Mouse (Mus musculus) myocyte (in vitro differentiated cells): ENCODE results near the gene Sytl5.

Experiments used
- MYOD1 ChIP-seq, 3 experiments: IDR thresholded peaks; one replicate each; pipeline ENCODE4 v1.6.1; 2011; ENCODE audit warnings: control low read depth in 2 of 3, low read depth in 2 of 3, mild to moderate bottlenecking in 2 of 3, moderate library complexity in 1 of 3; ENCODE audit not compliant: insufficient read length in 2 of 3, control insufficient read depth in 1 of 3
- POLR2A ChIP-seq: IDR thresholded peaks from one replicate; pipeline ENCODE4 v1.6.1; 2011; ENCODE audit warnings: low read depth, mild to moderate bottlenecking, control low read depth, moderate library complexity; ENCODE audit not compliant: insufficient read length
- POLR2AphosphoS2 ChIP-seq: IDR thresholded peaks from one replicate; pipeline ENCODE4 v1.6.1; 2011; ENCODE audit warnings: low read depth, control low read depth; ENCODE audit not compliant: insufficient read length
- TCF12 ChIP-seq: IDR thresholded peaks from one replicate; pipeline ENCODE4 v1.6.1; 2011; ENCODE audit warnings: mild to moderate bottlenecking, control low read depth; ENCODE audit not compliant: poor library complexity, insufficient read depth, severe bottlenecking

DNA sequence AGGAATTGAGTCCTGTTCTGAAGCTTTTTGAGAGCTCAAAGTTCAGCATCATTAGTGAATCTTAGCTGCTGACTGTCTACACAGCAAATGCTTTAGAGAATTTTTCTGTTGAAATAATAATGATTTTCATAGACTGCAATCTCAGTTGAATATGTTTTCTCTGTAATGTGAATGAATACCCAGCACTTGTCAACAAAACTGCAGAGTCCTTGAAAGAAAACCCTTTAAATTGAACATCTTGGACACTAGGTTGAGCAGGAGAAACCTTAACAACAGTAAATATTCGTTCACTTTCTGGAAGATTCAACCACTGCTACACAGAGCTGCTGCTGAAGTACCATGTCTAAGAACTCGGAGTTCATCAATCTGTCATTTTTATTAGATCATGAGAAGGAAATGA is at the start of gene Sytl5:
- TF ChIP-seq POLR2A (no peak), MYOD1 (IDR thresholded peaks at IDR 0.05; ENCODE audit: control insufficient read depth in 1 of 3, insufficient read length in 2 of 3, low read depth in 2 of 3) (no peak), TCF12 (no peak), POLR2AphosphoS2 (no peak)
